Mouse (Mus musculus): ENCODE data around the gene Kif6. TPM values are rescaled to one million over a fixed set of nuclear protein-coding genes. Genes with fewer than 3 reads are reported as not detected.

Kif6 gene
- polyA plus RNA-seq, 1 experiment from 2014 or later = 1.6 TPM

DNA sequence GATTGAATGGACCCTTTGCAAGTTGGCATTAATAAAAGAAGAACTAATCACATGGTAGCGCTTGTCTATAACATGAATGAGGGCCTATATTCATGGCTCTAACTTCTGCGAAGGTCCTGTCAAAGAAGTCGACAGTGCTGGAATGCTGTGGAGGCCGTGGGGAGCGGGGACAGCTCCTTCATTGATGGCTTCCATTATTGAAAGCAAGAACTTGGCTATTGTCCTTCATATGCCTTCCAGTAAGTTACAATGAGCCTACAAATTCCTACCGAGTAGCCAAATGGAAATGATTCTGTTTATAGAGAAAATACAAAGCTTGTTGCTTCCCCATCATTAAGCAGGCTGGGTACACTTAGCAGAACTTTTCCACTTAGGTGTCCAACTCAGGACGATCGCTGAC, 66.5 kb downstream of the Kif6 start:
- ATAC-seq (ENCODE audit: low FRiP score) = no peak
- Histone ChIP-seq H3K4me2 (no peak overlapping the region), H3K4me1 (ENCODE audit: control insufficient read depth, insufficient read depth, low read length) (no peaks in the 10 kb centered on the region), H3K27ac (ENCODE audit: low read depth, low read length) (no peak overlapping the region), H3K27me3 (ENCODE audit: control insufficient read depth, insufficient read depth, low read length) (no peaks in the 10 kb centered on the region), H3K9ac (ENCODE audit: low read length) (no peak overlapping the region), H3K4me3 (ENCODE audit: low read depth, low read length) (no peak overlapping the region), H3K36me3 (ENCODE audit: control insufficient read depth, insufficient read depth, low read length) (no peaks in the 10 kb centered on the region), H3K9me3 (ENCODE audit: control insufficient read depth, low read length) (no peaks in the 10 kb centered on the region)
- WGBS = 73% methylated on average over 8 of the region's 8 CpGs
- no peak for DNase-seq (ENCODE audit: low spot score, missing footprints)

DNA sequence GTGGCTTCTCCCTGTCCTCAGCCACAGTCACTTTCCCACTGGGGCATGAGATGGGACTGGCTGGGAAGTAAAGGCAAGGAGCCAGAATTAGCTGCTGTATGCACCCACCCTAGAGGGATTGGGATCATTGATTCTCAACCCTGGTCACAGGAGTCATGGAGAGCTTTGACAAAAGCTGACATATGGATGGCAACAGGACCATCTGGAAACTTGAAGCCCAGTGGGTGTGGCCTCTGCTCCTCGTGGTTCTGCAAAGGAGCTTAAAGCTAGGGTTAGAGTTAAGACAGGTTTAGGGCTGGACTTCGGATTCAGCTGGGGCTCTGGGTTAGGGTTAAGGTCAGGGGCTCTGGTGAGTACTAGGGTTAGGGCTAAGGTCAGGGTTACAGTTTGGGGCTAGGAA, 69.2 kb downstream of the Kif6 start:
- ATAC-seq (ENCODE audit: low FRiP score) (no peak), DNase-seq (ENCODE audit: low spot score, missing footprints) (no peak)
- Histone ChIP-seq H3K9me3 (ENCODE audit: control insufficient read depth, low read length) (no peaks in the 10 kb centered on the region), H3K27me3 (ENCODE audit: control insufficient read depth, insufficient read depth, low read length) (no peaks in the 10 kb centered on the region), H3K9ac (ENCODE audit: low read length) (no peak overlapping the region), H3K4me2 (no peak overlapping the region), H3K36me3 (ENCODE audit: control insufficient read depth, insufficient read depth, low read length) (no peaks in the 10 kb centered on the region), H3K27ac (ENCODE audit: low read depth, low read length) (no peak overlapping the region), H3K4me3 (ENCODE audit: low read depth, low read length) (no peak overlapping the region), H3K4me1 (ENCODE audit: control insufficient read depth, insufficient read depth, low read length) (no peaks in the 10 kb centered on the region)
- WGBS = 17% methylated on average over 2 of the region's 2 CpGs

DNA sequence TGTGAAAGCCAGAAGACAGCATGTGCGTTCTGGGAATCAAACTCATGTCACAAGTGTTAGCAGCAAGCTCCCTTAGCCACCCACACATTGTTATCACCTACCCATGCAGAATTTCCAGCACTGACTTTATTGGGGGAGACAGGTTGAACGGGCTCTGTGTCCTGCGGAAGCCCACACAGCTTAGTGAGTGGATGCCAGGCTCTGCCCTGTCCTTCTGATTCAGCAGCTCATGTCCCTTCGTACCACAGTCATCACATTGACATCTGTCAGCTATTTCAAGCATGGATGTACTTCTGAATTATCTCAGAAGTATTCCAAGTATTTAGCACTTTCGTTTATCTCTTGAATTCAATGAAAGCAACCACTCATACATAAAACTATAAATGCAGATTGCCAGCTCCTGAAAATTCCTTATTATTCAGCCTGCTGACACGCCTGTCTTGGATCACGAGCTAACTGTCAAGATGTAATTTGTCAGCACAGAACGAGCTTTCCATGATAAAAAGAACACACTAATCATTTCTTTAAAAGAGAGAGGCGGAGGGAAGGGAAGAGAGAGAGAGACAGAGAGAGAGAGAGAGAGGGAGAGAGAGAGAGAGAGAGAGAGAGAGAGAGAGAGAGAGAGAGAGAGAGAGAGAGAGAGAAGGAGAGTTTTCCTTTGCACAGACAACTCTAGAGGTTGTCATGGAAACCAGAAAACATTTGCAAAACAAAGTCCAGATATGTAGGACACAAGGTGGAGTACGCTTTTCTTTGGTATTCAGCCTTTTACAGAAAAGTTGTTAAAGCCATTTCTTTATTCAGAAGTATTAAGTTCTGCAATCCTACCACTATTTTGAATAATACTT, 75.9 kb downstream of the Kif6 start:
- no peaks in the 10 kb centered on the region for H3K27me3 ChIP-seq (ENCODE audit: control insufficient read depth, insufficient read depth, low read length)
- no peak overlapping the region for H3K27ac ChIP-seq (ENCODE audit: low read depth, low read length)
- no peak overlapping the region for H3K9ac ChIP-seq (ENCODE audit: low read length)
- H3K4me2 ChIP-seq = no peak overlapping the region
- no peak for ATAC-seq (ENCODE audit: low FRiP score)
- no peaks in the 10 kb centered on the region for H3K4me1 ChIP-seq (ENCODE audit: control insufficient read depth, insufficient read depth, low read length)
- WGBS = 76% methylated on average over 10 of the region's 10 CpGs
- no peak overlapping the region for H3K4me3 ChIP-seq (ENCODE audit: low read depth, low read length)
- H3K9me3 ChIP-seq (ENCODE audit: control insufficient read depth, low read length) = no peaks in the 10 kb centered on the region
- no peaks in the 10 kb centered on the region for H3K36me3 ChIP-seq (ENCODE audit: control insufficient read depth, insufficient read depth, low read length)
- no peak for DNase-seq (ENCODE audit: low spot score, missing footprints)

DNA sequence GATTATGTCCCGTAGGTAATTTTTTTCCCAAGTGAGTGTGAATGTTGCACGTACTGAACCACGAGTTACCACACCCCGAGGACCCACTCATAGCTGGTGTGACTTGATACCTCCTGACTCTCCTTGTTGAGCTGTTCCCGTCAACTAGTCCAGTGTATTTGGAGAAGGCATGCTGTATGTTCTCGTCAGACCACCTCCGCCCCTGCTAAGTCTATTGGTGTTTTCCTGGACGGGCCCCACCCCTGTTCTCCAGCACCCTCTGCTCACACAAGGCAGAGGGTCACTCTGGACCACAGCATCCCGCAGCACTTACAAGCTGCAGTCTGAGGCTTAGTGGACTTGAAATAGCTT, 76.5 kb downstream of the Kif6 start:
- no peak for DNase-seq (ENCODE audit: low spot score, missing footprints)
- no peak for ATAC-seq (ENCODE audit: low FRiP score)
- H3K27me3 ChIP-seq (ENCODE audit: control insufficient read depth, insufficient read depth, low read length) = no peaks in the 10 kb centered on the region

DNA sequence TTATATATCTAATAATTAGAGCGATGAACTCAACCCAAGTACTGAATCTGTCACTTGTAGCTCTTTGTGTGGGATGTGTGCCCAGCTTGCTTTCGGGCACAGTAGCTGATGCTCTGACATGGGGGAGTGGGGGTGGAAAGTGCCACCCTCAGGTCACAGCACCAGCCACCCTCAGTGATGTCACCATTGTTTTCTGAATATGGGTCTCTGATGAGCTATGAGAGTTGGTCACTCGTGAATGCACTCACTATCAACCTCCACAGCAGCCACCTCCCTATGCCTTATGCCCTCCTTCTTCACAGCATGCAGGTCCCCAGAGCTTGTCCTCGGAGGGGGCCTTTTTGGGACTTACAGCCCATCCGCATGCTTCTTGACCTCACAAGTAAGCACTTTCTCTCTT, 78.3 kb downstream of the Kif6 start:
- no peak overlapping the region for H3K4me2 ChIP-seq
- no peak overlapping the region for H3K27ac ChIP-seq (ENCODE audit: low read depth, low read length)
- no peak overlapping the region for H3K9ac ChIP-seq (ENCODE audit: low read length)
- H3K27me3 ChIP-seq (ENCODE audit: control insufficient read depth, insufficient read depth, low read length) = no peaks in the 10 kb centered on the region
- no peaks in the 10 kb centered on the region for H3K9me3 ChIP-seq (ENCODE audit: control insufficient read depth, low read length)
- H3K4me3 ChIP-seq (ENCODE audit: low read depth, low read length) = no peak overlapping the region
- H3K4me1 ChIP-seq (ENCODE audit: control insufficient read depth, insufficient read depth, low read length) = no peaks in the 10 kb centered on the region
- H3K36me3 ChIP-seq (ENCODE audit: control insufficient read depth, insufficient read depth, low read length) = no peaks in the 10 kb centered on the region
- DNase-seq (ENCODE audit: low spot score, missing footprints) (no peak), ATAC-seq (ENCODE audit: low FRiP score) (no peak)
- 74% methylated on average over 5 of the region's 5 CpGs for WGBS

More for the DNA sequence above, 76.5 kb downstream of the Kif6 start:
- 80% methylated on average over 9 of the region's 9 CpGs for whole genome bisulfite sequencing
- Histone ChIP-seq H3K4me1 (ENCODE audit: control insufficient read depth, insufficient read depth, low read length) (no peaks in the 10 kb centered on the region), H3K36me3 (ENCODE audit: control insufficient read depth, insufficient read depth, low read length) (no peaks in the 10 kb centered on the region), H3K9me3 (ENCODE audit: control insufficient read depth, low read length) (no peaks in the 10 kb centered on the region), H3K4me2 (no peak overlapping the region), H3K9ac (ENCODE audit: low read length) (no peak overlapping the region), H3K4me3 (ENCODE audit: low read depth, low read length) (no peak overlapping the region), H3K27ac (ENCODE audit: low read depth, low read length) (no peak overlapping the region)

DNA sequence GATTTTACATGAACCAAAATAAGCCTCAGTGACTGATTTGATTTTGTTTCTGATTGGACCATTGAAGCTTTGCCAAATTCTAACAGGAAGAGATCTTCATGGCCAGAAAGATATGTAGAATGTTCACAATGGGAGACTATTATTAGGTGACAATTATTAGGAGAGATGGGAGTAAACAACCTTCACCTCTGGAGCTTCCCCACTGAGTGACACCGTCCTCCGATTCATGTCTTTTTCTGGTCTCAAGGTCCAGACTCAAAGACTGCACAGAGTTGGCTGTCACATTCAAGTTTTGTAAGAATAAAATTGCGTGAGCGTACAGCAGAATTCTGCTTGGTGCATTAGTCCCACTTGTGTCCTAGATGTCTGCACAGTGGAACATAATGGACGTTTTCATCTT, 82.3 kb downstream of the Kif6 start:
- Histone ChIP-seq H3K27me3 (ENCODE audit: control insufficient read depth, insufficient read depth, low read length) (no peaks in the 10 kb centered on the region), H3K4me2 (no peak overlapping the region), H3K9me3 (ENCODE audit: control insufficient read depth, low read length) (no peaks in the 10 kb centered on the region), H3K36me3 (ENCODE audit: control insufficient read depth, insufficient read depth, low read length) (no peaks in the 10 kb centered on the region), H3K27ac (ENCODE audit: low read depth, low read length) (no peak overlapping the region), H3K9ac (ENCODE audit: low read length) (no peak overlapping the region), H3K4me3 (ENCODE audit: low read depth, low read length) (no peak overlapping the region), H3K4me1 (ENCODE audit: control insufficient read depth, insufficient read depth, low read length) (no peaks in the 10 kb centered on the region)
- ATAC-seq (ENCODE audit: low FRiP score) (no peak), DNase-seq (ENCODE audit: low spot score, missing footprints) (no peak)
- WGBS = 90% methylated on average over 5 of the region's 5 CpGs

DNA sequence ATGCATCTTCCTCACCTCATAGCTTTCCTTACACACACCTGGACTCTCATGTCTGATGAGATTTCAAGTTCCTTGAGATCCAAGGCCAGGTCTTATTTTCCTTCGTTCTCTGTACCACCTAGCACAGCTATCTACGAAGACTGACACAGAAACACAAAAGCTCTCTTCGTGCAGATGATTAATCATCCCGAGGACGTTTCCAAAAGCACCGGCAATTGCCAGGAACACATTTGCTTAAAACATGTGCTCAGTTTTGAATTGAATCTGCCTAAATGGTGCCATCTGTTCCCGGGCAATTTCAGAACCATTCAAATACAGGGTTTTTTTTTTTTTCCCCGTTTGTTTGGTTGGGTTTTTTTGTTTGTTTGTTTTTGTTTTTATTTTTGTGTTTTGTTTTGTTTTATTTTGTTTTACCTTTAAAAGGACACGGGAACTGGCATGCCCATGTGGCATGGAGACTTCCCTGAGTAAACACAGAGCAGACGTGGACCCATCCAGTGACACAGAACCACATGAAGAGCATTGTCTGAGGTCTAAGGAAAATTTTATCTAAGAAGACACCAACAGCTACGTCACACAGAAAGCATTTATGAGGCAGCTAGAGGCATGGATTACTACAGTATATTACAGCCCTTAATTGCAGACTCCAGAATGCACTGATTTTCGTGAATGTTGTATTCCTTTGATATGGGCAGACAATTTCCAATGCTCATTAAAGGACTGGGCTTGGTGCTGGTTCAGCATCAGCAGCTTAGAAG, 88.7 kb downstream of the Kif6 start:
- ATAC-seq (ENCODE audit: low FRiP score) (no peak), DNase-seq (ENCODE audit: low spot score, missing footprints) (no peak)
- H3K27ac ChIP-seq (ENCODE audit: low read depth, low read length) = no peak overlapping the region
- H3K4me1 ChIP-seq (ENCODE audit: control insufficient read depth, insufficient read depth, low read length) = no peaks in the 10 kb centered on the region
- 82% methylated on average over 12 of the region's 12 CpGs for WGBS
- no peaks in the 10 kb centered on the region for H3K9me3 ChIP-seq (ENCODE audit: control insufficient read depth, low read length)
- no peak overlapping the region for H3K9ac ChIP-seq (ENCODE audit: low read length)
- no peak overlapping the region for H3K4me2 ChIP-seq
- no peaks in the 10 kb centered on the region for H3K36me3 ChIP-seq (ENCODE audit: control insufficient read depth, insufficient read depth, low read length)
- H3K4me3 ChIP-seq (ENCODE audit: low read depth, low read length) = no peak overlapping the region
- H3K27me3 ChIP-seq (ENCODE audit: control insufficient read depth, insufficient read depth, low read length) = no peaks in the 10 kb centered on the region

DNA sequence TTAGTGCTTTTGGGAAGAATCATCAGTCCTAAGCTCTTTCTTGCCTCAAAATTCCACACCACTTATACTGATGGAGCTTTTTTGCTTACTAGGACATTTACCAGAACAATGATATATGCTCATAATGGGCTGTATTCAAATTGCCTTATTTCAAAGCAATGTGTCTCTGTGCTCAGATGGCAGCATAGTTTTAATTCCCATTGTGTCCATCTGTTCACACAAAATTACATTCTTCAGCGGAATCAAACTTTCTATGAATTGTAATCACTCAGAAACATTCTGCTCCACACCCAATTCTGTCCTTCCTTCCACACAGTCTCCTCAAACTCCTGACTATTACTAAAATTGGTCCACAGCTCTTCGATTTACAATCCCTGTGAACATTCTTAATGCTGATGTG, 94.3 kb downstream of the Kif6 start:
- no peak for ATAC-seq (ENCODE audit: low FRiP score)

DNA sequence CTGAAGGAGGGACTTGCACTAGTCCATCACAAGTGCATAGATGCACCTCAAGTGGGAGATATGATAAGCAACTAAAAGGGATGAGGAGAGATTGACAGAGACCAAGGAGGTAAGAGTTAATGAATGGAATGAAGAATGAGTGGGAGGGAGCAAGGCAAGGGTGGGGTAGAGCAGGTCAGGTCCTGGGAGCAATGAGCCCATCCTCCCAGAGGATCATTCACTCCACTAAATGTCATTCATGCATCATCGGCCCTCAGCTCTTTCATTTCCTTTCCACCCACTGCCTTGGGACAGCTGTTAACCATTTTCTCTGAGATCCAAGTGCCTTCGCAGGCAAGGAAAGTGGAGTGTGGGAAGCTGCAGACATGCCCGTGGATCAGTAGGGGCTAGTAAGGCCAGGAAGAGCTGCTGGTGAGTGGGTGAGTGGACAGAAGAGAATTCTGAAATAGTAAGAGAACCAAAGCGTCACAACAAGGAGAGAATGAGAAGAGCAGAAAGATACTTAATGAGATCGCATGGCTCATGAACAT, 95.2 kb downstream of the Kif6 start:
- WGBS = 88% methylated on average over 5 of the region's 5 CpGs
- no peak overlapping the region for H3K9ac ChIP-seq (ENCODE audit: low read length)
- no peaks in the 10 kb centered on the region for H3K27me3 ChIP-seq (ENCODE audit: control insufficient read depth, insufficient read depth, low read length)
- DNase-seq (ENCODE audit: low spot score, missing footprints) = no peak
- no peaks in the 10 kb centered on the region for H3K4me1 ChIP-seq (ENCODE audit: control insufficient read depth, insufficient read depth, low read length)
- H3K36me3 ChIP-seq (ENCODE audit: control insufficient read depth, insufficient read depth, low read length) = no peaks in the 10 kb centered on the region
- no peak for ATAC-seq (ENCODE audit: low FRiP score)
- no peak overlapping the region for H3K4me3 ChIP-seq (ENCODE audit: low read depth, low read length)
- no peak overlapping the region for H3K4me2 ChIP-seq
- H3K9me3 ChIP-seq (ENCODE audit: control insufficient read depth, low read length) = no peaks in the 10 kb centered on the region
- H3K27ac ChIP-seq (ENCODE audit: low read depth, low read length) = no peak overlapping the region

More for the DNA sequence above, 94.3 kb downstream of the Kif6 start:
- no peak overlapping the region for H3K4me3 ChIP-seq (ENCODE audit: low read depth, low read length)
- WGBS = 78% methylated on average over 2 of the region's 2 CpGs
- no peak overlapping the region for H3K27ac ChIP-seq (ENCODE audit: low read depth, low read length)
- no peak overlapping the region for H3K4me2 ChIP-seq
- no peaks in the 10 kb centered on the region for H3K27me3 ChIP-seq (ENCODE audit: control insufficient read depth, insufficient read depth, low read length)
- H3K36me3 ChIP-seq (ENCODE audit: control insufficient read depth, insufficient read depth, low read length) = no peaks in the 10 kb centered on the region
- DNase-seq (ENCODE audit: low spot score, missing footprints) = no peak
- no peaks in the 10 kb centered on the region for H3K9me3 ChIP-seq (ENCODE audit: control insufficient read depth, low read length)
- H3K9ac ChIP-seq (ENCODE audit: low read length) = no peak overlapping the region
- H3K4me1 ChIP-seq (ENCODE audit: control insufficient read depth, insufficient read depth, low read length) = no peaks in the 10 kb centered on the region
